Mouse (Mus musculus) heart, postnatal 0 days (tissue): ENCODE measurements around the gene Stab2. TPM values are rescaled to one million over a fixed set of nuclear protein-coding genes. Genes with fewer than 3 reads are reported as not detected.

ENCODE experiments used
- ATAC-seq: fragments of 200-750 bp; cut with Nextera tagmentation; 2 replicates; pipeline ENCODE4 v1.8.0; 2017; ENCODE audit warnings: low read depth, moderate number of reproducible peaks, moderate library complexity; ENCODE audit not compliant: insufficient read depth
- DNase-seq: peaks from one replicate; pipeline ENCODE4 v3.0.0-alpha.2; 2016; ENCODE audit warnings: low spot score
- H3K27ac ChIP-seq: fragments of 300-500 bp; sonication (generic); 2 replicates; pipeline ENCODE4 v1.5.1; 2014; ENCODE audit warnings: low read depth, mild to moderate bottlenecking
- H3K27me3 ChIP-seq: fragments of 300-500 bp; sonication (generic); 2 replicates; pipeline ENCODE4 v1.6.1; 2014; ENCODE audit warnings: low read length, mixed read lengths; ENCODE audit not compliant: control insufficient read depth, insufficient read depth
- H3K36me3 ChIP-seq: fragments of 300-500 bp; sonication (generic); replicated peaks from 2 replicates; pipeline ENCODE4 v1.6.1; 2014; ENCODE audit warnings: low read length, mixed read lengths; ENCODE audit not compliant: control insufficient read depth, insufficient read depth
- H3K4me1 ChIP-seq: fragments of 300-500 bp; sonication (generic); 2 replicates; pipeline ENCODE4 v1.6.1; 2014; ENCODE audit warnings: antibody characterized with exemption; ENCODE audit not compliant: control insufficient read depth, insufficient read depth
- H3K4me2 ChIP-seq: fragments of 300-500 bp; sonication (generic); 2 replicates; pipeline ENCODE4 v1.6.1; 2014; ENCODE audit warnings: low read depth, mild to moderate bottlenecking, low read length, moderate library complexity
- H3K4me3 ChIP-seq: fragments of 300-500 bp; sonication (generic); 2 replicates; pipeline ENCODE4 v1.5.1; 2014; ENCODE audit warnings: low read depth, low read length
- H3K9ac ChIP-seq: fragments of 300-500 bp; sonication (generic); replicated peaks from 2 replicates; pipeline ENCODE4 v1.6.1; 2014; ENCODE audit warnings: low read depth, low read length, mixed read lengths
- H3K9me3 ChIP-seq: fragments of 300-500 bp; sonication (generic); replicated peaks from 2 replicates; pipeline ENCODE4 v1.6.1; 2016; ENCODE audit warnings: low read length; ENCODE audit not compliant: control insufficient read depth
- CTCF ChIP-seq: IDR thresholded peaks from 2 replicates; pipeline ENCODE4 v1.5.1; 2016; ENCODE audit warnings: antibody characterized with exemption, control low read depth, low read depth
- EP300 ChIP-seq: IDR thresholded peaks from 2 replicates; pipeline ENCODE4 v1.6.1; 2016; ENCODE audit warnings: antibody characterized with exemption, low read depth
- WGBS: fragments of 180-500 bp; shearing (Covaris S2); extraction: QIAGEN DNeasy Blood & Tissue Kit; methylation state at CpG from one replicate; pipeline ENCODE4 v1.1.7; 2014; 5-methylcytosine and 5-hydroxymethylcytosine counted together
- polyA plus RNA-seq: library from polyadenylated mRNA; unstranded; fragments of >200 nt; fragmentation: Nextera tagmentation; extraction: Ambion mirVana; gene quantifications from 2 replicates; pipeline ENCODE4 v1.2.1, GENCODE M21; 2015
- total RNA-seq: library from RNA; depleted of rRNA; stranded (reverse); fragments of >200 nt; gene quantifications from 2 replicates; pipeline ENCODE4 v1.2.3, GENCODE M21; 2014; ENCODE audit warnings: low replicate concordance

The Stab2 gene
- total and polyA plus RNA-seq, 2 experiments from 2014 or later = 0.22 to 3.9 TPM

- no peak overlapping the region for H3K27ac ChIP-seq
- ATAC-seq (no peak), DNase-seq (no peak)
- no peak overlapping the region for H3K9ac ChIP-seq
- no peak overlapping the region for H3K4me3 ChIP-seq
- H3K27me3 ChIP-seq = no peaks in the 10 kb centered on the region
- H3K36me3 ChIP-seq = no peaks in the 10 kb centered on the region
- no peaks in the 10 kb centered on the region for H3K9me3 ChIP-seq
- no peak overlapping the region for H3K4me2 ChIP-seq
- H3K4me1 ChIP-seq = no peaks in the 10 kb centered on the region
- TF ChIP-seq EP300 (no peak), CTCF (no peak)
- WGBS = 89% methylated on average over 14 of the region's 14 CpGs
Observed at GRCm38 (mm10) chr10:86890166-86890930, 117.5 kb downstream of the Stab2 start.

- H3K36me3 ChIP-seq = no peaks in the 10 kb centered on the region
- ATAC-seq = no peak
- no peak overlapping the region for H3K4me3 ChIP-seq
- DNase-seq = no peak
- no peaks in the 10 kb centered on the region for H3K27me3 ChIP-seq
- no peak for TF ChIP-seq CTCF
- no peak for TF ChIP-seq EP300
- no peaks in the 10 kb centered on the region for H3K4me1 ChIP-seq
- H3K4me2 ChIP-seq = no peak overlapping the region
- H3K27ac ChIP-seq = no peak overlapping the region
- no peak overlapping the region for H3K9ac ChIP-seq
- no peaks in the 10 kb centered on the region for H3K9me3 ChIP-seq
Observed at GRCm38 (mm10) chr10:86889440-86889839, 118.4 kb downstream of the Stab2 start.

DNA sequence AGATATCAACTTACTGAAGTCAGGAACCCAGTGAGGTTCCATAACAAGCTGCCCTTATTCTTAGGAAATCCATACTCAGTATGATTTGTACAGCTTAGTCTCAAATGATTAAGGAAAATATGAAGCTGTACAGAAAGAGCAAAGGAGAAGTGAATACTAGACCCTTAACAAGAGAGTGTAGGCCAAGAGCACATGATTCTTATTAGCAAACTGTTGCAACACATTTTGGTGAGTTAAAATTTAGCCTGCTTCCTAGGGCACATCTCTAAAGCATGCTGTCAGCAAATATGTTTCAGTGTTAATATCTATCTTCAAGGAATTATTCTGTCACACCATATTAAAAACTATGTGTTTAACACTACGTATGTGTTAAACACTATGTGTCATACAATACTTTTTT is 121.4 kb downstream of the Stab2 start:
- Histone ChIP-seq H3K4me2 (no peak overlapping the region), H3K27me3 (no peaks in the 10 kb centered on the region), H3K9me3 (no peaks in the 10 kb centered on the region), H3K36me3 (no peaks in the 10 kb centered on the region), H3K27ac (no peak overlapping the region), H3K9ac (no peak overlapping the region), H3K4me1 (no peaks in the 10 kb centered on the region), H3K4me3 (no peak overlapping the region)
- DNase-seq (no peak), ATAC-seq (no peak)
- no peak for TF ChIP-seq EP300
- WGBS = 92% methylated on average over 1 of the region's 1 CpGs

- Histone ChIP-seq H3K4me2 (no peak overlapping the region), H3K4me3 (no peak overlapping the region), H3K27me3 (no peaks in the 10 kb centered on the region), H3K9me3 (no peaks in the 10 kb centered on the region), H3K9ac (no peak overlapping the region), H3K27ac (no peak overlapping the region), H3K36me3 (no peaks in the 10 kb centered on the region), H3K4me1 (no peaks in the 10 kb centered on the region)
- no peak for TF ChIP-seq EP300
- no peak for TF ChIP-seq CTCF
- ATAC-seq = no peak
- DNase-seq = no peak
Observed at GRCm38 (mm10) chr10:86881448-86881847, 126.4 kb downstream of the Stab2 start.

DNA sequence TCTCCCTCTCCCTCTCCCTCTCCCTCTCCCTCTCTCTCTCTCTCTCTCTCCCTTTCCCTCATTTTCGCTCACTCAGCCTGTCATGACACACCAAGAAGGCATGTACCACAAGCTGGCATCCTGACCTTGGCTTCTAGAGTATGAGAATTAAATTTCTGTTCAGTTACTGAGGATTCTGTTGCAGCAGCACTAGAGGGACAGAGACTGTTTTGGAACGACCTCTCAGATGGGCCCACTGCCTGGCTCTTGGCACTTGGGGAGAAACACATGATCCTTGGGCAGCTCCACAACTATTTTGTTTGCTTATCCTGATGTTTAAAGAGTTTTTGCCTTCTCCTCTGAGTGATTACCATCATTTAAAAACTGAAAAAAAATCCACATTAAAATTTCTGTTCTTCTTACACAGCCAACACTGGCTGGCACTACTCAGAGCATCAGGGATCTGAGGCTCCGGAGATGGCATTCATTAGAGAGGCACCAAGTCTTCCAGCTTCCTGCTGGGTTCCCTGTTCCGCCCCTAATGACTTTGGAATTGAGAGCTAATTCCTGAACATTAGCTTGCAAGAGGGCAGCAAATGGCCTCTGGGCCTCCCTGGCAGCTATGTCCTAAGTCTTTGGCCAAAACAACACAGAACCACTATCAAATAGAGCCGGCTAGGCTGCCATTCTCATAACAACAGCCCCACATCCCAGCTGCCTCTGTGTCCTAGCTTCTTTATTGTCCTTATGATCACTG is 127.6 kb downstream of the Stab2 start:
- ATAC-seq (no peak), DNase-seq (no peak)
- Histone ChIP-seq H3K4me2 (no peak overlapping the region), H3K9ac (no peak overlapping the region), H3K36me3 (no peaks in the 10 kb centered on the region), H3K27me3 (no peaks in the 10 kb centered on the region), H3K4me3 (no peak overlapping the region), H3K27ac (no peak overlapping the region), H3K9me3 (no peaks in the 10 kb centered on the region), H3K4me1 (no peaks in the 10 kb centered on the region)
- 60% methylated on average over 5 of the region's 5 CpGs for WGBS
- TF ChIP-seq CTCF (no peak), EP300 (no peak)
